Mouse (Mus musculus) hindbrain, embryonic 13.5 days (tissue): ENCODE measurements around the gene Ppara. TPM values are rescaled to one million over a fixed set of nuclear protein-coding genes. Genes with fewer than 3 reads are reported as not detected.

Experiments used
- ATAC-seq: fragments of 200-750 bp; cut with Nextera tagmentation; 2 replicates; pipeline ENCODE4 v1.8.0; 2017; ENCODE audit warnings: moderate TSS enrichment; ENCODE audit not compliant: low FRiP score
- H3K27ac ChIP-seq: fragments of 300-500 bp; sonication (generic); 2 replicates; pipeline ENCODE4 v1.5.1; 2015; ENCODE audit warnings: inconsistent platforms, mild to moderate bottlenecking, moderate library complexity
- H3K27me3 ChIP-seq: fragments of 300-500 bp; sonication (generic); 2 replicates; pipeline ENCODE4 v1.6.1; 2015; ENCODE audit warnings: mild to moderate bottlenecking, inconsistent platforms
- H3K36me3 ChIP-seq: fragments of 300-500 bp; sonication (generic); 2 replicates; pipeline ENCODE4 v1.6.1; 2015; ENCODE audit warnings: mild to moderate bottlenecking, inconsistent platforms
- H3K4me1 ChIP-seq: fragments of 300-500 bp; sonication (generic); replicated peaks from 2 replicates; pipeline ENCODE4 v1.6.1; 2015; ENCODE audit warnings: inconsistent platforms
- H3K4me2 ChIP-seq: fragments of 300-500 bp; sonication (generic); 2 replicates; pipeline ENCODE4 v1.6.1; 2015; ENCODE audit warnings: inconsistent platforms, mild to moderate bottlenecking, moderate library complexity
- H3K4me3 ChIP-seq: fragments of 300-500 bp; sonication (generic); 2 replicates; pipeline ENCODE4 v1.5.1; 2015; ENCODE audit warnings: mild to moderate bottlenecking, inconsistent platforms
- H3K9ac ChIP-seq: fragments of 300-500 bp; sonication (generic); 2 replicates; pipeline ENCODE4 v1.6.1; 2015; ENCODE audit warnings: mild to moderate bottlenecking, inconsistent platforms
- H3K9me3 ChIP-seq: fragments of 300-500 bp; sonication (generic); 2 replicates; pipeline ENCODE4 v1.6.1; 2016; ENCODE audit warnings: inconsistent platforms
- WGBS: fragments of 180-500 bp; shearing (Covaris S2); methylation state at CpG from one replicate; pipeline ENCODE4 v1.1.7; 2015; 5-methylcytosine and 5-hydroxymethylcytosine counted together
- polyA plus RNA-seq: library from polyadenylated mRNA; unstranded; fragments of >200 nt; fragmentation: Nextera tagmentation; extraction: Ambion mirVana; gene quantifications from 2 replicates; pipeline ENCODE4 v1.2.1, GENCODE M21; 2015

Gene Ppara
- polyA plus RNA-seq, 1 experiment from 2014 or later, result 1.7 TPM

DNA sequence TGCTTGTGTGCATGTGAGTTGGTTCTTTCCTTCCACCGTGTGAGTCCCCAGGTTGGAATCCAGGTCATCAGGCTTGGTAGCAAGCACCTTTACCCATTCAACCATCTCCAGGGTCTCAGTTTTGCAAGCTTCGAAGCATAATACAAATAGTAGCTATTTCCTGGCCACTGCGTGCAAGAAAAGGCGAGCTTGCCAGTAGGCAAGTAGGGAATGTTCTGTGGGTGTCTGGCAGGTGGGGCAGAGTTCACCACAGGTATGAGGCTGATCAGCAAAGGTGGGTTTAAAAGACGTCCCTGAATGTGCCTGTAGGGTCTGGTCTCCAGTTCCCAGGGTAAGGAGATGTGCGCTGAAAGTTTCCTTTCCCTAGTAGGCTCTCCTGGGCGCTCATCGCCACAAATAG, 635 bp upstream of the Ppara start:
- H3K4me2 ChIP-seq, result peak overlapping the region; percentile 82; the same call in 1 of the 2 replicates
- H3K27ac ChIP-seq, result no peak overlapping the region
- H3K4me1 ChIP-seq, result peaks cover 18% of the 10 kb centered on the region
- H3K36me3 ChIP-seq, result no peaks in the 10 kb centered on the region
- ATAC-seq, result no peak
- no peaks in the 10 kb centered on the region for H3K9me3 ChIP-seq
- no peak overlapping the region for H3K9ac ChIP-seq
- 38% methylated on average over 8 of the region's 8 CpGs for WGBS
- H3K27me3 ChIP-seq, result peaks cover 82% of the 10 kb centered on the region
- peak overlapping the region; percentile 58; the same call in 1 of the 2 replicates for H3K4me3 ChIP-seq

- Histone ChIP-seq H3K4me3 (peak overlapping the region; percentile 58), H3K27me3 (peaks cover 88% of the 10 kb centered on the region), H3K27ac (no peak overlapping the region), H3K9me3 (no peaks in the 10 kb centered on the region), H3K9ac (peak overlapping the region; percentile 64), H3K4me2 (peak overlapping the region; percentile 82), H3K36me3 (no peaks in the 10 kb centered on the region), H3K4me1 (peaks cover 18% of the 10 kb centered on the region)
- under 1% methylated on average over 75 of the region's 78 CpGs for WGBS
- ATAC-seq, result peak; percentile 89
These were observed 466 bp downstream of the Ppara start for GRCm38 (mm10) chr15:85735063-85735835.

GRCm38 (mm10) chr15:85735836-85736190, 1.0 kb downstream of the Ppara start:
- peaks cover 18% of the 10 kb centered on the region for H3K4me1 ChIP-seq
- H3K36me3 ChIP-seq, result no peaks in the 10 kb centered on the region
- H3K27ac ChIP-seq, result no peak overlapping the region
- under 1% methylated on average over 25 of the region's 25 CpGs for WGBS
- peak overlapping the region; percentile 58 for H3K4me3 ChIP-seq
- H3K9me3 ChIP-seq, result no peaks in the 10 kb centered on the region
- peaks cover 90% of the 10 kb centered on the region for H3K27me3 ChIP-seq
- no peak for ATAC-seq
- H3K4me2 ChIP-seq, result peak overlapping the region; percentile 82
- H3K9ac ChIP-seq, result peak overlapping the region; percentile 64

- ATAC-seq, result no peak
- Histone ChIP-seq H3K9me3 (no peaks in the 10 kb centered on the region), H3K4me2 (no peak overlapping the region), H3K27ac (no peak overlapping the region), H3K36me3 (no peaks in the 10 kb centered on the region), H3K4me3 (0 out of 2 replicates have a peak overlapping the region, but pooled peaks have one; percentile 58), H3K9ac (no peak overlapping the region), H3K4me1 (peaks cover 18% of the 10 kb centered on the region), H3K27me3 (peaks cover 89% of the 10 kb centered on the region)
- WGBS, result 56% methylated on average over 10 of the region's 10 CpGs
These were observed 1.7 kb downstream of the Ppara start for GRCm38 (mm10) chr15:85736506-85736905.

DNA sequence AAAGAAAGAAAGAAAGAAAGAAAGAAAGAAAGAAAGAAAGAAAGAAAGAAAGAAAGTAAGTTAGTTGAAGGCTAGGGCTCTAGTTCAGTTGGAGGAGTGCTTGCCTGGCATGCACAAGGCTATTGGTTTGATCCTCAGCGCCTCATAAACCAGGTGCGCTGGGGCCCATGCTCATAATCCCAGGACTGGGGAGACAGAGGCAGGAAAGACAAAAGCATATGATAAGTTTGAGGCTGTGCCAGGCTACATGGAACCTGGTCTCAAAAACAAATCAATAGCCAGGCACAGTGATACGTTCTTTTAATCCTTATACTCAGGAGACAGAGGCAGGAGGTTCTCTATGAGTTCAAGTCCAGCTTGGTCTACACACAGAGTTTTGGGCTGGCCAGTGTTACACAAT, 3.6 kb downstream of the Ppara start:
- 77% methylated on average over 3 of the region's 3 CpGs for WGBS
- H3K36me3 ChIP-seq, result no peaks in the 10 kb centered on the region
- no peak overlapping the region for H3K4me3 ChIP-seq
- no peaks in the 10 kb centered on the region for H3K9me3 ChIP-seq
- no peak for ATAC-seq
- no peak overlapping the region for H3K9ac ChIP-seq
- H3K27me3 ChIP-seq, result peaks cover 79% of the 10 kb centered on the region
- no peak overlapping the region for H3K4me2 ChIP-seq
- peaks cover 18% of the 10 kb centered on the region for H3K4me1 ChIP-seq
- no peak overlapping the region for H3K27ac ChIP-seq

DNA sequence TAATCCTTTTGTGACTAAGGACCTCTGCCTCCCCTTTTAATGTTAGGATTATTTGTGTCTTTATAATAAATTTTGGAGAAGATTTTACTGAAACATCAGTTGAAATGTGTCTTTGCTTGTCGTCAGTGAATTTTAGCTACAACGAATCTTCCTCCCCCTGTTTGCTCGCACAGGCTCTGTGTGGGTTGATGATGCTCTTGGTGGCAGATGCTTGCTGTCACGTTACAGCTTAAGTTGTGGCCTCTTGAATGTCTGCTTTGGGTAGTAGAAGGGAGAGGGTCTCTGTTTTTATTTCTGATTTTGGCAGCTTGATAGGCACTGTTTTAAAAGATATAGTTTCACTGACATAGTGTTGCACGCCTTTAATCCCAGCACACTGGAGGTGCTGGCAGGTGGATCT, 4.2 kb downstream of the Ppara start:
- no peak overlapping the region for H3K4me2 ChIP-seq
- H3K4me3 ChIP-seq, result no peak overlapping the region
- no peak overlapping the region for H3K27ac ChIP-seq
- H3K4me1 ChIP-seq, result peaks cover 18% of the 10 kb centered on the region
- no peaks in the 10 kb centered on the region for H3K9me3 ChIP-seq
- no peak overlapping the region for H3K9ac ChIP-seq
- WGBS, result 82% methylated on average over 5 of the region's 5 CpGs
- H3K36me3 ChIP-seq, result no peaks in the 10 kb centered on the region
- H3K27me3 ChIP-seq, result peaks cover 78% of the 10 kb centered on the region
- ATAC-seq, result no peak

GRCm38 (mm10) chr15:85742608-85743007, 7.8 kb downstream of the Ppara start:
- H3K27me3 ChIP-seq, result peaks cover 43% of the 10 kb centered on the region
- H3K4me1 ChIP-seq, result no peaks in the 10 kb centered on the region
- H3K4me2 ChIP-seq, result no peak overlapping the region
- H3K9me3 ChIP-seq, result no peaks in the 10 kb centered on the region
- no peak for ATAC-seq
- H3K9ac ChIP-seq, result no peak overlapping the region
- no peak overlapping the region for H3K27ac ChIP-seq
- H3K36me3 ChIP-seq, result no peaks in the 10 kb centered on the region
- 89% methylated on average over 9 of the region's 9 CpGs for WGBS
- no peak overlapping the region for H3K4me3 ChIP-seq

DNA sequence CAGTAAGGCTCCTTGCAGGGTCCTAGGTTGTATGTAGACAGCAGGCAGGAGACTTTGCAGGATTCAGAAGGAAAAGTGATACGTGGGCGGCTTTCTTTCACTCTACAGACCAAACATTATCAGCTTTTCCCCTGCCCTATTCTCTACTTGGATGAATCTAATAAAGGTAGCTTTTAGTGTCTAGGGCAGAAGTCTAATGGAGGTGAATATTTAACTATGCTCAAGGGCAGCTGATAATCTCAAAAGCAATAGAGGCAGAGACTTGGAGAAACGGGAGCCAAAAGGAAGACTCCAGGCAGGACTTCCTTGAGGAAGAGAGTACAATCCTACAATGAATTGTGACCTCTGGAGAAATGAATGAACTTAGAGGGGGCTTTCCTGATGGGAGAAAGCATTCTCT, 9.2 kb downstream of the Ppara start:
- ATAC-seq, result no peak
- no peaks in the 10 kb centered on the region for H3K36me3 ChIP-seq
- H3K9me3 ChIP-seq, result no peaks in the 10 kb centered on the region
- H3K9ac ChIP-seq, result no peak overlapping the region
- no peak overlapping the region for H3K4me3 ChIP-seq
- 78% methylated on average over 3 of the region's 3 CpGs for WGBS
- H3K4me1 ChIP-seq, result no peaks in the 10 kb centered on the region
- H3K27ac ChIP-seq, result no peak overlapping the region
- peaks cover 37% of the 10 kb centered on the region for H3K27me3 ChIP-seq
- H3K4me2 ChIP-seq, result no peak overlapping the region

GRCm38 (mm10) chr15:85746178-85746577, 11.4 kb downstream of the Ppara start:
- H3K27me3 ChIP-seq, result peaks cover 17% of the 10 kb centered on the region
- H3K4me1 ChIP-seq, result no peaks in the 10 kb centered on the region
- no peak overlapping the region for H3K9ac ChIP-seq

DNA sequence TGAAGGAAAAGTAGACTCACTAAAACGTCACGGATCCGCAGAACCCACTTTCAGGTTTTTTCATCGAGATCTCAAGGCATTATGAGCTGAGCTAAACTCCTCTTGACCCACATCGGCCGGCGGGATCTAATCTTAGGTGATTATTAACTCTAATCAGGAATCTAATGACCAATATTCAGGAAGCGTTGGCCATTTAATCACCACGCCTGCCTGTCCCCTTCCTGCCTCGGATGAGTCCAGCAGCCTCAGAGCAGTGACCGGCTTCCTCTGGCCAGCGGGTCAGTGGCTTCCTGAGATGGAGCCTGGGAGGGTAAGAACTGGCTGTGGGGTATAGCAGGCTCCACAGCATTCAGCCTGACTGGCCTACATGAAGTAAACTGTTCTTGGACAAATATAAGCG, 11.9 kb downstream of the Ppara start:
- WGBS, result 90% methylated on average over 13 of the region's 13 CpGs
- H3K9me3 ChIP-seq, result no peaks in the 10 kb centered on the region
- no peak overlapping the region for H3K9ac ChIP-seq
- no peaks in the 10 kb centered on the region for H3K4me1 ChIP-seq
- H3K4me3 ChIP-seq, result no peak overlapping the region
- H3K27me3 ChIP-seq, result peaks cover 15% of the 10 kb centered on the region
- no peak for ATAC-seq
- no peak overlapping the region for H3K4me2 ChIP-seq
- H3K36me3 ChIP-seq, result no peaks in the 10 kb centered on the region
- H3K27ac ChIP-seq, result no peak overlapping the region

More at GRCm38 (mm10) chr15:85746178-85746577, 11.4 kb downstream of the Ppara start:
- 76% methylated on average over 8 of the region's 8 CpGs for WGBS
- Histone ChIP-seq H3K4me3 (no peak overlapping the region), H3K4me2 (no peak overlapping the region), H3K36me3 (no peaks in the 10 kb centered on the region), H3K9me3 (no peaks in the 10 kb centered on the region), H3K27ac (no peak overlapping the region)
- no peak for ATAC-seq

DNA sequence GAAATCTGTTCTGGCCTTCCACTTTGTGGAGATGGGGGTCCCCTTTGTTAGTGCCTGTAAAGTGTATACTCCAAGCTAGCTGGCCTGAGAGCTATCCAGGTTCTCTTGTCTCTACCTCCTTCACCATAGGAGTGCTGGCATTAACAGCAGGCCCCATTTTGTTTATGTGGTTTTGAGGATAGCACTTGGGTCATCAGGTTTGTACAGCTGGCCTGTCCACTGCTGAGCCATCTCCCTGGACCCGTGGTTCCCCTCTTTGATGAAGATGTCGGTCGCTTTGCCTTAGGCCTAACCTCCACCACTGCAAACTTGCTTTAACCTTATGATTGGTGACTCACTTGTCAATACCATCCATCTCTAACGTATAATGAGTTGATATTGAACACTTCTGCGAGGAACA, 13.2 kb downstream of the Ppara start:
- no peaks in the 10 kb centered on the region for H3K36me3 ChIP-seq
- no peaks in the 10 kb centered on the region for H3K4me1 ChIP-seq
- no peak overlapping the region for H3K27ac ChIP-seq
- no peak overlapping the region for H3K9ac ChIP-seq
- H3K9me3 ChIP-seq, result peaks cover 4% of the 10 kb centered on the region; the same call in 1 of the 2 replicates
- no peak overlapping the region for H3K4me3 ChIP-seq
- ATAC-seq, result no peak
- 81% methylated on average over 5 of the region's 5 CpGs for WGBS
- 0 out of 2 replicates have a peak, but pooled peaks cover 10% of the 10 kb centered on the region for H3K27me3 ChIP-seq
- no peak overlapping the region for H3K4me2 ChIP-seq

- 0 out of 2 replicates have a peak, but pooled peaks cover 7% of the 10 kb centered on the region for H3K27me3 ChIP-seq
- no peaks in the 10 kb centered on the region for H3K4me1 ChIP-seq
- no peak overlapping the region for H3K4me2 ChIP-seq
- no peak overlapping the region for H3K4me3 ChIP-seq
- no peaks in the 10 kb centered on the region for H3K36me3 ChIP-seq
- no peak for ATAC-seq
- H3K27ac ChIP-seq, result no peak overlapping the region
- H3K9me3 ChIP-seq, result peaks cover 4% of the 10 kb centered on the region; the same call in 1 of the 2 replicates
- 86% methylated on average over 3 of the region's 3 CpGs for WGBS
- H3K9ac ChIP-seq, result no peak overlapping the region
These were observed 13.7 kb downstream of the Ppara start for GRCm38 (mm10) chr15:85748466-85748865.

DNA sequence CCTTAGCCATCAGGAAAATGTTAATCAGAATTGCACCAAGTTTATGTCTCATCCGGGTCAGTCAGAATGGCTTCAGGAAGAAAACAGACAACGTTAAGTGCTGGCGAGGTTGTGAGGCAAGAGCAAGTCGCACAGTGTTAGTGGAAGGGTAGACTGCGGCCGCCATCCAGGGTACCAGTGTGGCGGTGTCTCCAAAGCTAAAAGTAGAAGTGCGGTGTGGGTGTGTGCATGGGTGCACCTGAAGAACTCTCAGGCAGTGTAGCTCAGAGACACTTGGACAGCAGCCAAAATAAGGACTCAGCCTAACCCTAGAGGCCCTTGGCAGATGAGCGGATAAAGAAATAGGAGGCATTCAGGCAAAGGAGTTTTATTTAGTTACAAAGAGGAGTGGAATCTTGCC, 14.4 kb downstream of the Ppara start:
- no peak overlapping the region for H3K4me2 ChIP-seq
- H3K27ac ChIP-seq, result no peak overlapping the region
- H3K4me3 ChIP-seq, result no peak overlapping the region
- no peaks in the 10 kb centered on the region for H3K4me1 ChIP-seq
- ATAC-seq, result no peak
- no peak overlapping the region for H3K9ac ChIP-seq
- peaks cover 4% of the 10 kb centered on the region; the same call in 1 of the 2 replicates for H3K9me3 ChIP-seq
- no peaks in the 10 kb centered on the region for H3K36me3 ChIP-seq
- 94% methylated on average over 9 of the region's 9 CpGs for WGBS
- H3K27me3 ChIP-seq, result 0 out of 2 replicates have a peak, but pooled peaks cover 3% of the 10 kb centered on the region
